Mouse (Mus musculus) ES-Bruce4 (cell line): Measurements from ENCODE around the gene C1qa. TPM values are rescaled to one million over a fixed set of nuclear protein-coding genes. Genes with fewer than 3 reads are reported as not detected.

Experiments
- H3K27ac ChIP-seq: 2 replicates; pipeline ENCODE4 v1.5.1; 2012; ENCODE audit warnings: low read length, inconsistent platforms; ENCODE audit not compliant: insufficient read depth
- H3K27me3 ChIP-seq: 2 replicates; pipeline ENCODE4 v1.6.1; 2012; ENCODE audit warnings: mild to moderate bottlenecking, low read length, inconsistent platforms; ENCODE audit not compliant: control insufficient read depth, poor library complexity, insufficient read depth, severe bottlenecking
- H3K36me3 ChIP-seq: 2 replicates; pipeline ENCODE4 v1.6.1; 2012; ENCODE audit warnings: inconsistent platforms, mild to moderate bottlenecking, low read length, moderate library complexity; ENCODE audit not compliant: control insufficient read depth, poor library complexity, insufficient read depth, severe bottlenecking
- H3K4me1 ChIP-seq: one replicate; pipeline ENCODE4 v1.8.1; 2011; ENCODE audit warnings: low read length; ENCODE audit not compliant: control insufficient read depth, insufficient read depth
- H3K4me3 ChIP-seq: 2 replicates; pipeline ENCODE4 v1.5.1; 2011; ENCODE audit warnings: low read depth, mild to moderate bottlenecking, low read length
- H3K9ac ChIP-seq: 2 replicates; pipeline ENCODE4 v1.6.1; 2012; ENCODE audit warnings: low read depth, mild to moderate bottlenecking, inconsistent platforms; ENCODE audit not compliant: poor library complexity, severe bottlenecking
- H3K9me3 ChIP-seq: replicated peaks from 2 replicates; pipeline ENCODE4 v1.6.1; 2012; ENCODE audit warnings: mild to moderate bottlenecking, low read length, inconsistent platforms; ENCODE audit not compliant: control insufficient read depth, poor library complexity, insufficient read depth, severe bottlenecking
- CTCF ChIP-seq: IDR thresholded peaks from one replicate; pipeline ENCODE4 v1.8.1; 2011; ENCODE audit warnings: low read depth, low read length
- EP300 ChIP-seq: IDR thresholded peaks from 2 replicates; pipeline ENCODE4 v1.6.1; 2011; ENCODE audit warnings: low read depth, low read length; ENCODE audit not compliant: insufficient read depth
- POLR2A ChIP-seq: IDR thresholded peaks from one replicate; pipeline ENCODE4 v1.8.1; 2011; ENCODE audit warnings: low read length; ENCODE audit not compliant: insufficient read depth
- polyA plus RNA-seq: library from polyadenylated mRNA; stranded (reverse); fragments of >200 nt; gene quantifications from 2 replicates; pipeline ENCODE4 v1.2.4, GENCODE M21; 2011; ENCODE audit warnings: low read depth; ENCODE audit not compliant: missing spikeins, insufficient read depth, insufficient read length

The C1qa gene
- polyA plus RNA-seq, 1 experiment, result not detected

DNA sequence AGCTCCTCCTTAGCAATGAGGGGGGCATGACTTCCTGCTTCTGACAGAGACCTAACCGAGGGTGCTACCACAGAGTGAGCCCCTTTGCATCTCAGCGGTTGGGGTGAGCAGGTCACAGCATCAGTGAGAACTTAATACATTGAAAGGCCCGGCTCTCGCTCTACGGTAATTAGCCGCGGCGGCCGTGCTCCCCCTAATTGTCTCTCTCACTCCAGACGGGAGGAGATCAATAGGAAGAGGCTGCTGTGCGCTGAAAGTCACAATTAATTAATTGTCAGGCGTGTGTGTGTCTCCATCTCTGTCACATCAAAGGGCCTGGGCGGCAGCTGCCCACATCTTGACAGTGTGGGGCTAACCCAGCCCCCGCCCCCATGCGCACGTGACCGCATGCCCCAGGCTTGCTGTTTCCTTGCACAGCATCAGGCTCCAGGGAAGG is 12.6 kb upstream of the C1qa start:
- no peak overlapping the region for H3K9ac ChIP-seq
- peaks cover 3% of the 10 kb centered on the region for H3K4me1 ChIP-seq
- no peaks in the 10 kb centered on the region for H3K36me3 ChIP-seq
- H3K27ac ChIP-seq, result no peak overlapping the region
- TF ChIP-seq POLR2A (no peak), CTCF (no peak), EP300 (no peak)
- H3K27me3 ChIP-seq, result no peaks in the 10 kb centered on the region
- no peak overlapping the region for H3K4me3 ChIP-seq
- H3K9me3 ChIP-seq, result no peaks in the 10 kb centered on the region

- Histone ChIP-seq H3K9me3 (no peaks in the 10 kb centered on the region), H3K4me1 (peaks cover 3% of the 10 kb centered on the region), H3K9ac (no peak overlapping the region), H3K27me3 (no peaks in the 10 kb centered on the region), H3K36me3 (no peaks in the 10 kb centered on the region), H3K4me3 (no peak overlapping the region), H3K27ac (no peak overlapping the region)
- TF ChIP-seq POLR2A, result no peak
- TF ChIP-seq CTCF, result no peak
- TF ChIP-seq EP300, result no peak
Observed at GRCm38 (mm10) chr4:136907809-136908208, 9.2 kb upstream of the C1qa start.

DNA sequence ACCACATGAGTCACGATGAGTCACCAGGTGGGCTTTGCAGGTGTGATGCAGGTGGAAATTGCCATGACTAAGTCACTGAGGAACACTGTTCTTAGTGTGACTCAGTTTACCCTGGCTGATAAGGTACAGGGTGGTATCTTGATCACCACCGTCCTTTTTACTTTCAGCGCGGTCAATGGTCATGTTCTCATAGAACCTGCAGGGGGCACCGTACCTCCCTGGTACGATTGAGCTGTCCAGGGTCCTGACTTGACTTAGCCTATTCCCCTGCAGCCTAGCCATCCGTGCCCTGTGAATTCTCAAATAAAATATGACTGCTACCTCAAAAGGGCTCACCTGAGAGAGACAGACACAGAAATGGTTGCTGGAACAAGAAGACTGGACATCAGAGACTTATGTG is 8.4 kb upstream of the C1qa start:
- Histone ChIP-seq H3K9ac (no peak overlapping the region), H3K9me3 (no peaks in the 10 kb centered on the region), H3K4me1 (peaks cover 3% of the 10 kb centered on the region), H3K27ac (no peak overlapping the region), H3K36me3 (no peaks in the 10 kb centered on the region), H3K4me3 (no peak overlapping the region), H3K27me3 (no peaks in the 10 kb centered on the region)
- TF ChIP-seq POLR2A (no peak), CTCF (peak; percentile 95)

- Histone ChIP-seq H3K27ac (no peak overlapping the region), H3K36me3 (no peaks in the 10 kb centered on the region), H3K9me3 (no peaks in the 10 kb centered on the region), H3K27me3 (no peaks in the 10 kb centered on the region), H3K4me1 (peaks cover 2% of the 10 kb centered on the region), H3K9ac (no peak overlapping the region), H3K4me3 (peak overlapping the region; percentile 23)
- TF ChIP-seq EP300, result no peak
- TF ChIP-seq CTCF, result no peak
- TF ChIP-seq POLR2A, result no peak
Observed at GRCm38 (mm10) chr4:136904767-136905539, 6.3 kb upstream of the C1qa start.

- Histone ChIP-seq H3K36me3 (no peaks in the 10 kb centered on the region), H3K9me3 (no peaks in the 10 kb centered on the region), H3K4me3 (no peak overlapping the region), H3K27me3 (no peaks in the 10 kb centered on the region), H3K9ac (no peak overlapping the region), H3K4me1 (peaks cover 11% of the 10 kb centered on the region), H3K27ac (no peak overlapping the region)
- TF ChIP-seq EP300 (no peak), CTCF (peak; percentile 46), POLR2A (no peak)
Observed at GRCm38 (mm10) chr4:136899154-136899553, 551 bp upstream of the C1qa start.

GRCm38 (mm10) chr4:136898084-136898598 is 462 bp downstream of the C1qa start:
- Histone ChIP-seq H3K36me3 (no peaks in the 10 kb centered on the region), H3K9ac (no peak overlapping the region), H3K4me3 (no peak overlapping the region), H3K27ac (no peak overlapping the region), H3K4me1 (peaks cover 11% of the 10 kb centered on the region), H3K27me3 (no peaks in the 10 kb centered on the region), H3K9me3 (no peaks in the 10 kb centered on the region)
- peak; percentile 88 for TF ChIP-seq EP300
- no peak for TF ChIP-seq POLR2A
